Mouse (Mus musculus) mouse trophoblast stem cell (cell line): Measurements from ENCODE around the gene Olfr1022.

Experiments
- in situ Hi-C, 2 experiments: fragments of 300-500 bp; cut with MseI, MboI; formaldehyde crosslinking; loops; 2 replicates in 1 of 2; 3 replicates in 1 of 2; pipeline ENCODE4 v1.15.1; 2025

Olfr1022 gene

DNA sequence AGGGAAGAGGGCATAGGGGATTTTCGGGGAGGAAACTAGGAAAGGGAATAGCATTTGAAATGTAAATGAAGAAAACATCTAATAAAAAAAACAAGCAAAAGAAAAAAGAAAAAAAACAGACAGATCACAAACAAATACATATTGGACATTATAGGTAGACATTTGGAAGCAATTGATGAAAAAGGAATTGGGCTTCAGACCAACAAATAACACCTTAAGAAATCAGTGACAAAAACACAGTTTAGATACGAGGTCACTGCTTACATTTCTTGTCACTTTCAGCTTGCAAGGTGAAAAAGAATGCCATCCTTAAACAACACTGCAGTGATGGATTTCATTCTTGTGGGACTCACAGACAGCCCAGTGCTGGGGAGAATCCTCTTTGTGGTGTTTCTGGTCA lies at the start of gene Olfr1022:
Gene Olfr1022, plus strand, starts transcription at position 301 of the 400 bp plus-strand sequence.
- in situ Hi-C loops = no loop called here

DNA sequence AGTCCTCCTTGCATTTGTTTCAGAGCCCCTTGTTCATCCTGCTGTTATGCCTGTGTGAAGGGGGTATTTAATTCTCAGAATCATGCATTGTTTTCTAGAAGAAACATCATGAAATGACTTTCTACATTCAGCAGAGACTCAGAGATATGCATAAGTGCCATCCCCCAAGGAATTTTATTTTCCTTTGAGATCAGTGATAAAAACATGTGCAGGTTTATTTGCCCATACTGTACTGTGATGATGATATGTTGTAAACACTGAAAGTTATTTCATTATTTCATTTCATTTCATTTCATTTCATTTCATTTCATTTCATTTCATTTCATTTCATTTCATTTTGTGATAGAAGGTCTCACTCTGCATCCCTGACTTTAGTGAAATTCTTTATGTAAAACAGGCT lies 23.0 kb upstream of the Olfr1022 start, which contains the start of gene Olfr1019:
Gene Olfr1019, minus strand, starts transcription at position 101 of the 400 bp plus-strand sequence.
- in situ Hi-C loops = no loop called here

DNA sequence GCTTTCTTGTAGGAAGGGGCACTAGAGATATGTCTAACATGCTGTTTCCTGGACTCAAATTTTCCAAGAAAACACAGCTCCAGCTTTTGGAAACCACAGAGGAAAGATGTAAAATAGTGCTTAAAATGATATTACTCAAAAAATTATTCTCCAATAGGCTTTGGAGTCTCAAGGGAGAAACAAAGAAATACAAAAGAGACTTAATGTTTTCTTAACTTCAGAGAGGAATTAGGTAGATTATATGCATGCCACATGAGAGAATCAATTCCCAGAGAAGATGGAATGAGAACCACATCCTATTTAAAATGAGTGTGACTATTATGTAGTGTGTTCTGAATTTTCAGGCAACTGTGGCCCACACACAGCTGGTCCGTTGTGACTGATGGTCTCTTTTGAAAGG lies 21.7 kb upstream of the Olfr1022 start, which contains the start of gene Olfr1020:
Gene Olfr1020, plus strand, starts transcription at position 301 of the 400 bp plus-strand sequence.
- in situ Hi-C loops = no loop called here

DNA sequence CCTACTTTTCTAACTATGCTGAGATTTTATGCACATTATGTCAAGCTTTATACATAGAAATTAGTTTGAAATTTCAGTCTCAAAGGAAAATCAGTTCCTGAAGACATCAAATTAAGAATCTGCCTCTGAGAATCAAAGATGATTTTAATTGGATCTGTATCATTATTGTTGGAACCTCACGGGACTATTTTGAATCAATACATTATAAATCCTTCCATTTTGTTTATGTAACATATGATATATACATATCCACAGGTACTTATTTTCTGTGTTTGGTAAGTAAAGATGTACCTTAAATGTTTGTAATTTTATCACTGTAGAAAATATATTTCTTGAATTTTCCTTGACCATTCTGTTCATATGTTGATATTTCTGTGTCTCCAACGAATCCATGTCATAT lies 16.9 kb downstream of the Olfr1022 start, which contains the start of gene Olfr1023:
Gene Olfr1023, plus strand, starts transcription at position 301 of the 400 bp plus-strand sequence.
- in situ Hi-C loops = no loop called here

DNA sequence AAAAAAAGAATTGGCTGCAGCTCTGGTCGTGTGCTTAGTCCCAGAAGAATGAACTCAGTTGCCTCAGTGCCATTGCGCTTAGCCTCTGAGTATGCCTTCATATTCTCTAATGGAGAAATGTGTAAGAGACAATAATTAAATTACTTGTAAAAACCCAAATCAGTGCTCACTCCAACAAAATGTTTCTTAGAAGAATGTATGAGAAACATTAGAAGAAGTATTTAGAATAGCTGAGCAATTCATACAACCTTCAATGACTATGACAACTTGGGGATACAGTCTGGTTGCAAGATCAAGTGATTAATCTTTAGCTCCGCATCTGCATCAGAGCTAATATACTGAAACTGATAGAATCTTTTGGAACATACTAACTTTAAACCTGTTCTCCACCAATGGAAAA lies 36.6 kb downstream of the Olfr1022 start, which contains the start of gene Olfr1024:
Gene Olfr1024, minus strand, starts transcription at position 101 of the 400 bp plus-strand sequence.
- in situ Hi-C loops = no loop called here

DNA sequence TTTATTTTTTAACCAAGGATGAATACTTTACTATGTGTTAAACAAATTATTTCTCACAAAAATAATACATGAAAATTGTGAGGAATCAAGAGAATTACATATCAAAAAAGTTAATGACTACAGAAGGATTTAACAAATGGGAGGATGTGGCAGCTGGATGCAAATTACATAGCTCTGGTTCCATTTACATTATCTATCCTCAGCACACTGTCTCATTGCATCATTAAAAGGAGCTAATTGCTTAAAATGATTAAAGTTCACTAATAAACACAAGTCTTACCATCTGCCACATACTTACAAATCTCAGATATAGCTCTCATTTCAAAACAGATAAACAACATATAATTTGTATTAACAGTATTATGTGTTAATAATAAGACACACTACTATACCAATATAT lies 44.8 kb downstream of the Olfr1022 start:
- in situ Hi-C loops = no loop called here

DNA sequence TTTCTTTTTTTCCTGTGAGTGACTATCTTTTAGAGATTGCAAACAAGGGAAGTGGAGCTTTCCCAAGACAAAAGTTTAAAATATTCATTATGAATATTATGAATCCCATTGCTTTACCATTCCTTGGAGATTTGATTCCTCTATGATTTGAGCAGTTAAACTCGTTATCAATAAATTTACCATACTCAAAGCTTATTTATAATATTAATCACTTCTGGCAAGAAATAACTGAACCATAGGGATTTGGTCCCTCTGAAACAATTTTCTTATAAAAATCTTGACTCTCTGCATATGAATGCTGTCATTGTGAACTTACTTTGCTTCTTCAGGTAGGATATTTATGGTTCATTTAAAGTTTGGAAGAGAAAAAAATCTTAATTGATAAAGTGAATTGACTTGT lies 46.5 kb downstream of the Olfr1022 start, which contains the start of gene Olfr1025-ps1:
Gene Olfr1025-ps1, plus strand, starts transcription at position 301 of the 400 bp plus-strand sequence.
- in situ Hi-C loops = no loop called here
